Mouse (Mus musculus): ENCODE results near the gene Chic2.

The Chic2 gene

GRCm38 (mm10) chr5:75044310-75044904, at the start of gene Chic2:
Gene Chic2, minus strand, starts transcription at chr5:75044774.
- DNase-seq (ENCODE audit: low read depth, low spot score) = peak; percentile 82

- no peak for DNase-seq (ENCODE audit: low read depth, low spot score)
Observed at GRCm38 (mm10) chr5:75085906-75086305, 41.3 kb upstream of the Chic2 start.

GRCm38 (mm10) chr5:75085521-75085875, 40.9 kb upstream of the Chic2 start:
- DNase-seq (ENCODE audit: low read depth, low spot score) = no peak

GRCm38 (mm10) chr5:75084871-75085520, 40.4 kb upstream of the Chic2 start:
- DNase-seq (ENCODE audit: low read depth, low spot score) = no peak

GRCm38 (mm10) chr5:75084393-75084870, 39.9 kb upstream of the Chic2 start:
- DNase-seq (ENCODE audit: low read depth, low spot score) = no peak

- DNase-seq (ENCODE audit: low read depth, low spot score) = no peak
Observed at GRCm38 (mm10) chr5:75083591-75084392, 39.2 kb upstream of the Chic2 start.

GRCm38 (mm10) chr5:75083061-75083460, 38.5 kb upstream of the Chic2 start:
- no peak for DNase-seq (ENCODE audit: low read depth, low spot score)

GRCm38 (mm10) chr5:75082439-75082838, 37.9 kb upstream of the Chic2 start:
- no peak for DNase-seq (ENCODE audit: low read depth, low spot score)

GRCm38 (mm10) chr5:75079564-75079963, 35.0 kb upstream of the Chic2 start:
- no peak for DNase-seq (ENCODE audit: low read depth, low spot score)

- DNase-seq (ENCODE audit: low read depth, low spot score) = no peak
Observed at GRCm38 (mm10) chr5:75077051-75077380, 32.4 kb upstream of the Chic2 start.

- DNase-seq (ENCODE audit: low read depth, low spot score) = no peak
Observed at GRCm38 (mm10) chr5:75076326-75077050, 31.9 kb upstream of the Chic2 start.

- no peak for DNase-seq (ENCODE audit: low read depth, low spot score)
Observed at GRCm38 (mm10) chr5:75075383-75075941, 30.9 kb upstream of the Chic2 start, which contains the start of gene Gsx2. Gene Gsx2, plus strand, starts transcription at chr5:75075601.

- no peak for DNase-seq (ENCODE audit: low read depth, low spot score)
Observed at GRCm38 (mm10) chr5:75074537-75075382, 30.2 kb upstream of the Chic2 start.

- no peak for DNase-seq (ENCODE audit: low read depth, low spot score)
Observed at GRCm38 (mm10) chr5:75074132-75074531, 29.6 kb upstream of the Chic2 start.

GRCm38 (mm10) chr5:75073684-75074083, 29.1 kb upstream of the Chic2 start:
- no peak for DNase-seq (ENCODE audit: low read depth, low spot score)

- no peak for DNase-seq (ENCODE audit: low read depth, low spot score)
Observed at GRCm38 (mm10) chr5:75073167-75073566, 28.6 kb upstream of the Chic2 start.

GRCm38 (mm10) chr5:75072532-75072931, 28.0 kb upstream of the Chic2 start:
- DNase-seq (ENCODE audit: low read depth, low spot score) = no peak

- DNase-seq (ENCODE audit: low read depth, low spot score) = no peak
Observed at GRCm38 (mm10) chr5:75071951-75072350, 27.4 kb upstream of the Chic2 start.

GRCm38 (mm10) chr5:75070656-75071375, 26.2 kb upstream of the Chic2 start:
- DNase-seq (ENCODE audit: low read depth, low spot score) = no peak

- DNase-seq (ENCODE audit: low read depth, low spot score) = no peak
Observed at GRCm38 (mm10) chr5:75070132-75070531, 25.6 kb upstream of the Chic2 start.

All from A20 (cell line).